Mouse (Mus musculus) left cerebral cortex, postnatal 36 days (tissue): ENCODE data around the gene Med24. TPM values are rescaled to one million over a fixed set of nuclear protein-coding genes. Genes with fewer than 3 reads are reported as not detected.
A peak's percentile ranks its signal among the peaks of the same experiment; 100 is the strongest.
"Not testable (repeated sequence)": the region's sequence is repeated elsewhere in the genome, so short reads cannot be mapped to it uniquely, and the experiment has no call there.

Experiments
- DNase-seq, 2 experiments: peaks; one replicate each; pipeline ENCODE4 v3.0.0; 2021 to 2022; ENCODE audit warnings: low spot score in 2 of 2, mixed read lengths in 1 of 2
- intact Hi-C: fragments of 180-260 bp; cut with DNase I; formaldehyde crosslinking; loops from one replicate; pipeline ENCODE4 v1.15.1; 2025
- total RNA-seq, 2 experiments: library from RNA; stranded (reverse); gene quantifications; 2 replicates each; pipeline ENCODE4 v1.2.3; 2021

Gene Med24
- total RNA-seq, 2 experiments from 2014 or later, result 123 to 133 TPM

DNA sequence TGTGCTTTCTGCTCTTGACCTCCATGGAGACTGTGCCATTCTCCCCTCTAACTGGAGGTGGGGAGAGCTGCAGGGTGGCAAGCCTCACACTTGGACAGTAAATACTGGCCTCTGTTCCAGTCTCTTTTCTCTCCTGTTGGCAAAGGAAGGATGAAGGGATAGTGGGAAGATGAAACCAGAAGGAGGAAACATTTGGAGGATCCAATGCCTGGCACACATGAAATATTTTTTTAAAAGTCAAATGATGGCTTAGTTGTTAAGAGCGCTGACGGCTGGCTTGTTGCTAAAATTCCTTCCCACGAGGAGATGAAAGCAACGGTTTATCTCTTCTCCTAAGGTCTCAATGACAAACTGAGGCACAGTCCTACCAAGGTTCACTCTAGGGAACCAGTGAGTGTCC is 5.9 kb upstream of the Med24 start:
- intact Hi-C loops, result no loop called here
- DNase-seq, result peak in 1 of 2 experiments; percentile 26

DNA sequence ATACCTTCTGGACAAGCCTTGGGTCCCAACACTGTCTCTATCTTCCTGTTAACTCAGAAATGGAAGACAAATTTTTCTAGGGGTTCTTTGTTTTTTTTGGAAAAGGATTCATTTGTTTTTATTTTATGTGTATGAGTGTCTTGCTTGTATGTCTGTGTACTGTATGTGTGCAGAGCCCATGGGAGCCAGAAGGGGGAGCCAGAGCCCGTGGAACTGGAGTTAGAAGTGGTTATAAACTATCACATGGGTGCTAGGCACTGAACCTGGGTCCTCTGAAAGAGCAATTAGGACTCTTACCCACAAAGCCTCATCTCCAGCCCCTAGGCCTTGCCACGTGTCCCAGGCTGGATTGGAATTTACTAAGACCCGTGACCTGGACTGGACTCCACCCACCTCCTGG is 4.8 kb upstream of the Med24 start:
- DNase-seq, result no peak
- intact Hi-C loops, result no loop called here

DNA sequence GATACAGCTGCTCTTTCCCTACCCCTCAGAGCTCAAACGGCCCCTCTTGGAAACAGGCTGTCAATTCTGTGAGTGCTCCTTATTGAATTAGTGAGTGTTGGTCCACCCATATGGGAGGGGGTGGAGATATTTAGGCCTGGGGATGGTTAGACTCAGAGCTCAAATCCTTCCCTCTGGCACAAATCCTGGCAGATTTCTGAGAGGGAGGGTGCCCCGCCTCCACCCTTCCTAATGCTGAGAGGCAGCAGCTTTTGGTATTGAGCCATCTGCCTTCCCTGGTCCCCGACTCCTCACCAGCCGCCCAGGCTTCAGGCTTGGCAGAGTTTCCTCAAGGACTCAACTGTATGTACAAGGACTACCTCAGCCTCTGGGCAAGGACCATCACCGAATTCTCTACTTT is 1.9 kb upstream of the Med24 start:
- peak; percentile 81 to 82 for DNase-seq
- intact Hi-C loops, result no loop called here

DNA sequence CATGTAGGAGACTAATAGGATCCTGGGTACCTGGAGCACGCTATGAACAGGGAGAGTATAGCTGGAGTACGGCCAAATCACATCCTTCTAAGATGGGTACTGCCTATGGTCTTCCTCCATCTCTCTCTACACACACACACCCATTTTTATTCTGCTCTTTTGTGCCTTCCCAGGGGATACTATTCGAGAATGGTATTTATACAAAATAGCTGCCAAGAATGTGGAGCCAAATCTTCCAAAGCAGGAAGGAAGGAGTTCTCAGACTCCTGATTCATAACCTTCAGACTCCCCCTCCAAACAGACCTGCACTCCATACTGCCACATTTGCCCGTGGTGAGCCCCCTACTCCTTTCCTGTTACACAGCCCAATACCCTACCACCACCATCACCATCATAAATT is 1.5 kb upstream of the Med24 start:
- intact Hi-C loops, result no loop called here

DNA sequence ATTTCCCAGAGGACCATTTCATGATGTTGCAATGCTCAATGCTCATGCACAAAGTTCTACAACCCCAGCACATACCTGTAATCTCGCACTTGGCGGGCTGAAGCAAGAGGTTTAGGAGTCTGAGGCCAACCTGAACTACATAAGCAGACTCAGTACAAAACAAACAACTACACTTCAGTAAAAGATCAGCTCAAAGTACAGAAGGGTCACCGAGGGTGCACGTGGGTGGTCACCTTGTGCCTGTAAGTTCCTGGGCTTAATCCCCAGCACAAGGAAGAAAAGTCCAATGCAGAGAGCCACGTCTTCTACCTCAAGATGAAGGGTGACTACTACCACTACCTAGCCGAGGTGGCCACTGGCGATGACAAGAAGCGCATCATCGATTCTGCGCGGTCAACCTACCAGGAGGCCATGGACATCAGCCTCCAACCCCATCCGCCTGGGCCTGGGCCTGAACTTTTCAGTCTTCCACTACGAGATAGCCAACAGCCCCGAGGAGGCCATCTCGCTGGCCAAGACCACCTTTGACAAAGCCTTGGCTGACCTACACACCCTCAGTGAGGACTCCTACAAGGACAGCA is 3.2 kb downstream of the Med24 start:
- DNase-seq, result no peak
- intact Hi-C loops, result no loop called here

More for the DNA sequence above, 1.5 kb upstream of the Med24 start:
- DNase-seq, result no peak

DNA sequence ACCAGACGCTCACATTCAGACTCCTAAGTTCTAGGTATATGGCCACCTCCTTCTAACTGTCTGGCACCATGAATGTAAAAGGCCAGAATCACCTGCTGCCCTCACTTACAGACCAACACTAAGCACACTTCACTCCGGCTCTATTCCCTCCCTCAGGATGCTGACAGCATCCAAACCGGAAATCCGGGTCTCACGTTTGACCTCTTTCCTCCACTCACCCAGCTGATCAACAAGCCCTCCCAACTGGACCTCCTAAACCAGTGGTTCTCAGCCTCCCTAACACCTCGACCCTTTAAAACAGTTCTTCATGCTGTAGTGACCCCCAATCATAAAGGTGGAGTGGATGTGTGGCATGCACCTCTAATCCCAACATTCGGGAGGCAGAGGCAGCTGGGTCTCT is 6.1 kb downstream of the Med24 start:
- no peak for DNase-seq
- intact Hi-C loops, result no loop called here

DNA sequence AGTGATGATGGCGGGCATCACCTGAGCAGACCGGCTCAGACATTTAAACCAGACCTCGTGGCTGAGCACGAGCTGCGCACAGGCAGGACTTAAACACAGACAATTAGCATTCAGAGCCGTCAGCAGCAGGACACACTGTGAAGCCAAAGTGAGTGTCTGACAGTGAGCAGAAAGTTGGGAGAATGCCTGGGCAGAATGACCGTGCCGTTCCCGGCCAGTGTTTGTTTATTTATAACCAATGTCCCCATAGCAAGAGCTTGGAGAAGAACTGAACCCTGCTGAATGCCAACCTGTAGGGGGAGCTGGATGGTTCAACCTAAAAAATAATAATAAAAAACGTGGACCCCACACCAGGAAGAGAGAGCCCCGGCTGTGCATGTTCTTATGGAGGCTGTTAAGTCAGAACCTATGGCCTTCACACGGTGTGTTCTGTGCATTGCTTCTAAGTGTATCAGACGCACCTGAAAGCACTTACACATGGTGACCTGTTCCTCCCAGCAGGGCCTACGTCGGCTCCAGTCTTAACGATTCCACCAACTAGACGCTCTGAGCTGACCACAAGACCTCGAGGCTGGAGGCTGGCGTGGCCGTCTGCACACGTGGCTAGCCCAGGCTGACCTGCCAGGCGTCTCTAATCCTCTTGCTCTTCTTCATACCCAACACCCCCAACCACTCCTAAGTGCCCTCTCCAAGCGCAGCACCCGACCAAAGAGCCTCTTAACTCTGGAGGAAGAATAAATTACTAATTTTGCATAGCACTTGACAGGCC is 7.6 kb downstream of the Med24 start:
- peak; percentile 50 to 65 for DNase-seq
- intact Hi-C loops, result no loop called here

DNA sequence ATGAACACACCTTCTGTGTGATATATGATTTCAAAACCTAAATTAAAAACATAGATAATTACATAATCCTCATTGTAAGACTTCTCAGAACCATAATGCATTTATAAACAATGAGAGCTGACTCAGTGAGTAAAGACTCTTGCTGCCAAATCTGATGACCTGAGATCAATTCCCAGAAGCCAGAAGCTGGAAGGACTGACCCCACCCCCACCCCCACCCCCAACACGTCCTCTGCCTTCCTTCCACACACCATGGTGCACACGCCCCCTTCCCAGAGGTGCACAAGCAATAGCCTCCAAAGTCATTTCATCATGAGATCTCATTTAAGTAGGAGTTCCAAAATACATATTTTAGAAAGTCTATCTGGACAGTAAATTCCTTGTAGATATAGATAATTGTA is 8.5 kb downstream of the Med24 start:
- intact Hi-C loops, result no loop called here
- DNase-seq, result no peak

DNA sequence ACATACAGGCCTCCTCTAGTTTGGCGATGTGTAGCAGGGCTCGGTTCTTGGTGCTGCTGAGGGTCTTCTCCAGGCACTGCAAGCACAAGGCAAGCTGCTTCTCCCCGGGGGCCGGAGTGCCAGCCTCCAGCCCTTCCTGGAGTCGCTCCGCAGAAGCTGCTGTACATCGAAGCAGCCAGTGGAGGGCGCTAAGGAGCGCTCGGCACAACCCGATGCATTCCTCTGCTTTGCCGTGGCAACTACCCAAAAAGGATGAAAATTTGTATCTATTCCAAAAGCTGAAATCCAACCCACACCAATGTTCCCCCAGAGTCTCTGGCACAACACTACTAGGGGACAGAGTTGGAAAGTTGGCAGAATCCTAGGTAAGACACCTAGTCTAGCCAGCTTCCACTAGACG is 11.3 kb downstream of the Med24 start:
- peak; percentile 88 for DNase-seq
- intact Hi-C loops, result loop anchor here (2.0 to 5.0 kb wide), 3 partner anchors 15 to 69 kb away; no protein-coding TSS in a partner anchor

DNA sequence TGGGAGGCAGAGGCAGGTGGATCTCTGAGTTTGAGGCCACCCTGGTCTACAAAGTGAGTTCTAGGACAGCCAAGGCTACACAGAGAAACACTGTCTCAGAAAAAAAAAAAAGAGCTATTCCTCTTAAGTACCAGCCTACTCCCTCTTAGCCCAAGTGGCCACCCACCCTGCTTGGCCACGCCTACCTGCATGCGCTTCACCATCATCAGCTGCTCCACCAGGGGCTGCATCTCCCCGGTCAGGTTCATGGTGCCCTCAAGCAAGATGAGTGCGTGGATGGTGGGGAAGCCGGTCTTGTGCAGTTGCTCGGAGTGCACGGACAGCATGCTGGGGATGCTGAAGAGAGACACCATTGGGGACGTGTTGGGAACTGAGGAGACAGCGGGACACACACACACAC is 13.3 kb downstream of the Med24 start:
- DNase-seq, result no peak
- intact Hi-C loops, result loop anchor here (5.0 kb wide), 2 partner anchors 46 to 71 kb away; no protein-coding TSS in a partner anchor

DNA sequence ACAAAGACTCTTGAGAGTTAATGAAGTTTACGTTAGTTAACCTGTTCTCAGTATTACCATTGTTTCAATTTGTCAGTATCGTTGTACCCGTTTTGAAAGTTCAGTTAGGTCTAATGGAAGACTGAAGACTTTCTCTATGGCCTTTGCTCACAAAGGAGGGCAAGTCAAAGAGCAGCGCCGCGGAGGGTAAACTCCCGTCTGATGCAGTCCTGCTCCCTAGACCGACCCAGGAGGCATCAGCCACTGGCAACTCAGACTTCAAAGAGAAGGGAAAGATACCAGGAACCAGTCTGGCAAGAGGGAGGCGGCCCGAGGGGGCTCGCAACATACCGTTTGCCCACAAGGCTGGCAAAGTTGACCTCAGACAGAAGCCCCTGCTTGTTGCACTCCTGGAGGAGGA is 15.5 kb downstream of the Med24 start:
- DNase-seq, result no peak
- intact Hi-C loops, result no loop called here

DNA sequence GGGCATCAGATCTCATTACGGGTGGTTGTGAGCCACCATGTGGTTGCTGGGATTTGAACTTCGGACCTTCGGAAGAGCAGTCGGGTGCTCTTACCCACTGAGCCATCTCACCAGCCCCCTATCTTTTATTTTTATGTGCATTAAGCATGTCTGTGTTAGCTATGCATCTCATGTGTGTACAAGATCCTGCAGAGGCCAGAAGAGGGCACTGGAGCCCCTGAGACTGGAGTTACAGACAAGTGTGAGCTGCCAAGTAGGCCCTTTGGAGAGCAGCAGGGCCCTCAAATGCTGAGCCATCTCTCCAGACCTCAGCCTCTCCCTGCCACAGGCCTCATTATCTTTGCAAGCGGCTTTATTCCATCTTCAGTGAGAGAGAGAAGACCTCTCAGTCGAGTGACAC is 17.2 kb downstream of the Med24 start:
- DNase-seq, intact Hi-C loops: not testable (repeated sequence)

DNA sequence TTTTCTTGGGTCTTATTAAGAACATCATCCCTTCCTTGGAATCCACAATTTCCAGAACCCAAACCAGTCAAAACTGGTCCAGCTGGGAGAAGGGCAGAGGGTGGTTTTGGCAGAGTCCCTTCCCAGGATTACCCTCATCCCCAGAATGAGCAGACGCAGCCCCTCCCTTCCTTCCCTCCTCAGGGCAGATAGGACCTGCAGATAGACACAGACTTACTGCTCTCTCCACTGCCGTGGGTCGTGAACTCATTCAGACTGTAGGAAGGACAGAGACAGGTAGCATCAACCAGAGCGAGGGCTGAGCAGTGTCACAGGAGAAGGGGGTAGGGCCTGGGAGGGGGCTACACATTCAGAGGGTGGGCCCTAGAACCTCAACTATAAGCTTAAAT is 18.2 kb downstream of the Med24 start:
- intact Hi-C loops, result no loop called here

DNA sequence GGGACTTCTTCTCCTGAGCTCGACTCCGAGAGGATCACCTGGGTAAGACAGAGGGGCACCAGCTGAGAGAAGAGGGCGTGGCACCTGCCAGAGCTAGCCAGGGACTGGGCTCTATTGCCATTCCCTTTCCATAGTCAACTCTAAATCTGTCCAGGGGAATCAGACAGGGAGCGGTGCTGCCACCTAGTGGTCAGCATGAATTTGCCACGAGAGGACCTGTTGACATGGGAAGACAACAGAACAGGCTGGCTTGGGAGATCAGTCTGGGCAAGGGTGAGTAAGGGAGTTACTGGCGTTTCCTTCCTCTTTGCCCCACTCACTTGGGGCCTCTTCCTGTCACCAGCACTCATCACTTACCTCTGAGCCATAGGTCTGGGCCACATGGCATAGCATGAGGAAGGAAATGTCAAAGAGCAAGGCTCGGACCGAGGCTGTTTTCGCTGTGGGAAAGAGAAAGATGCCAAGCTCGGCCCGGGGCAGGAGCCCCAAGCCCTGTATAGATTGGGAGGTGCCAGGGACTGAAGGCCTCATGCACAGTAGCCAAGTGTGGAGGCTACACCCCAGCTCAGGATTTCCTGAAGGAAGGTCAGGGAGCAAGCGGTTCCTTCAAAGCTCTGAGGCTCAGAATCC is 18.7 kb downstream of the Med24 start:
- intact Hi-C loops, result no loop called here
- DNase-seq, result peak; percentile 64 to 67

More for the DNA sequence above, 18.2 kb downstream of the Med24 start:
- DNase-seq, result no peak

DNA sequence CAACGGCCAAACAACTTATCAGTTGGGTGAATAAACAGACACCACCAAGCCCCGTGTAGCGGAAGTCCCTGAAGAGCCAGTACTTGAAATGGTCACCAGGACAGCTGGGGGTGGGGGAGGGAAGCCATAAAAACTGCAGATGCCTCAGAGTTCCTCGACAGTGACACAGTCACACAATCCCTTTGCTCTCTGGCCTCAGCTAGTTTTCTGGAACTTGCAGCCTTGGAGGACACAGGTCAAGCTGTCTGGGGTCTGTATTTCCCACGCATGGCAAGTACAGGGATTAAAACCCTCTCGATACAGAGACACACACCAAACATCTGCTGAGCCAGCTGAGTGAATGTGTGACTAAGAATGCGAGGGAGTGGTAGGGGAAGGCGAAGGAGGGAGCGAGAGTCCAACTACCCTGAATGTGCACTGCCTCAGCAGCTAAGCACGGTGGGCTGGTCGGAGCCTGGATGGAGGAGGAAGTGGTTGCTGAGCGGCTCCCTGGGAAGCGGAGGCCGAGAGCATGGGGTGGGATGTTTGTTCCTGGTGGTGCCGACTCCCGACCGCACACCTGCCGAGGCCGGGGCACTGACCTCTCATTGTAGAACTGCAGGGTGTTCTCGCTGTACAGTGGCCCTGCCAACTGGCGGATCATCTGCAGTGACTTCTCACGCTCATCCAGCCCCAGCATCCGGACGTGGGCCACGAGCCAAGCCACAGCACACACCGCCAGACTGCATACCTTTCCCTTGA is 20.1 kb downstream of the Med24 start:
- intact Hi-C loops, result loop anchor here (10.0 kb wide), 1 partner anchor 196 kb away; the partner anchor contains the start of gene Cdc6
- peak in 1 of 2 experiments; percentile 39 for DNase-seq

DNA sequence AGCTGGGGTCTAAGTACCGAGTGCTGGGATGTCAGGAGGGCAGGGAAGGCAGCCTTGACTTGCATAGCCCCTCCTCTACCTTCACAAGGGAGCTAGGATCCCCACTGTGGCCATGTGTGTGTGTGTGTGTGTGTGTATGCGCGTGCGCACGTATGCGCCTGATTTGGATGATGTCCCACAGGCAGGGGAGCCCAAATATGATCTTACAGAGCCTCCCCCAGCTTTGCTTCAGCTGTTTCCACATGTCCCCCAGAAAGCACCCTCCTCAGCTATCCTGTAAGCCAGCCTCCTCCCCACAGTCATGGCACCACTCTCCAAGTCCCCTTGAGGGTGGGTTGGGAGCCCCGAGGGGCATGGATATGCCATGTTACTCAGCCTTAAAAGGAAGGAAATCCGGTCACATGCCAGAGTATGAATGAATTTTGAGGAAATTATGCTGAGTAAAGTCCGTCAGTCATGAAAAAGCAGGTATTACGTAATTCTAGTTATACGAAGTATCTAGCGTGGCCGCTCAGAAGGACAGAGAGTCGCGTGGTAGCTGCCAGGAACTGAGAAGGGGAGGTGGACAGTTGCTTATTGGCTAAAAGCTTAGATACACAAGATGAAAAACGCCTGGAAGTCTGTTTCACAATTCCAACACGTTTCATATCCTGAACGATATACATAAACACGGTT is 20.8 kb downstream of the Med24 start:
- no peak for DNase-seq
- intact Hi-C loops, result loop anchor here (10.0 kb wide), 1 partner anchor 196 kb away; the partner anchor contains the start of gene Cdc6

DNA sequence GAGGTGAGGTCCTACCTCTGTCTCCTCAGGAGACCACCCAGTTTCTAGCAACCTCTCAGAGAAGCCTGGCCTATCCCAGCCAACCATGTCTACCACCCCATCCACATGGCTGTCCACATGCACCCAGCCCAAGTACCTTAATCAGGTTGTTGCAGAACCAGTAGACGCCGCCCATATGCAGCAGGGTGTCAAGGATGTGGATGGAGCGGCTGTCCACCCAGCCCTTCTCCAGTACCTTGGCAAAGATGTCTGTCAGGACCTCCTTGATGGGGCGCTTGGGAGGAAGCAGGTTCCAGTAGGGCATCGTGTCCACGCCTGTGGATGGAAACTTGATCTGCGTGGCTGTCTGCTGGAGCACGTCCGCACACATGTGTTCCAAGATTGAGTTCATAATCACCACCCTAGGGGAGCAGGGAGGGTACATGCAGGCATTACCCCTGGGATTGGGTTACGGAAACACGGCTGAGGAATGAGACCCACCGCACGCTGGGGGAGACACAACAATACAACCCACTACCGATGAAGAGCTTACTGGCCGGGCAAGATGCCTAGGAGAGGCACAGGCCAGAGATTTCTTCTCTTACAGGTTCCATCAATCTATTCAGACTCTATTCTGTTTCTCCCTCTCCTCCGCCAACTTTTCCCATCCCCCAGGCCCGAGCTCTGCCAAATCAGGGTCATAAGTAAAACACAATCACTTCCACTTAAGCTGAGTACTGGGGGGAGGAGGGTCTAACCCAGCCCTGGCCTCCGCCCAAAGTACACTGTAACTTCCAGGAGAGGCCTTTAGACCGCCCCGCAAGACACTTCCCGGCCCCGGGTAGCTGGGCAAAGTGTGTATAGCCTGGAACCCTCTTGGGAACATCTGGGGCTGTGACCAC is 21.6 kb downstream of the Med24 start:
- no peak for DNase-seq

DNA sequence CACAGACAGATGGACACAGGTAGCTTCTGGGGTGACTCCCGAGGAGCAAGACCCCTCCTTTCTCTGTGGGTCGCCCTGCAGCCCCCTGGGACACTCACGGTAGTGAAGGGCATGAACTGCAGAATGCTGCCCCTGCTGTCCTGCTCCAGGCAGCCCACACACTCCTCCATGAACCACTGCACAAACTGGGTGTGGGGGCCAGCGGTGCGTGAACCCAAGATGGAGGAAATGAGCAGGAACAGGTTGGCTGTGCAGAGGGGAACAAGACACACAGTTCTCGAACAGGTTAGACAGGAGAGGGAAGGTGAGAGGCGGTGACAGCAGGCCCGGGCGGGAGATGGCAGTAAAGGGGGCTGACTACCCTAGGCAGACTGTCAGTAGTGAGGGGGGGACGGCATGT is 24.2 kb downstream of the Med24 start:
- no peak for DNase-seq
- intact Hi-C loops, result loop anchor here (10.0 kb wide), 1 partner anchor 200 kb away; the partner anchor contains the start of gene Cdc6

More for the DNA sequence above, 21.6 kb downstream of the Med24 start:
- intact Hi-C loops, result loop anchor here (10.0 kb wide), 1 partner anchor 197 kb away; the partner anchor contains the start of gene Cdc6
